Mouse (Mus musculus): Measurements from ENCODE around the gene Glyat.
A peak's percentile ranks its signal among the peaks of the same experiment; 100 is the strongest.
"Not testable (repeated sequence)": the region's sequence is repeated elsewhere in the genome, so short reads cannot be mapped to it uniquely, and the experiment has no call there.

Glyat gene

DNA sequence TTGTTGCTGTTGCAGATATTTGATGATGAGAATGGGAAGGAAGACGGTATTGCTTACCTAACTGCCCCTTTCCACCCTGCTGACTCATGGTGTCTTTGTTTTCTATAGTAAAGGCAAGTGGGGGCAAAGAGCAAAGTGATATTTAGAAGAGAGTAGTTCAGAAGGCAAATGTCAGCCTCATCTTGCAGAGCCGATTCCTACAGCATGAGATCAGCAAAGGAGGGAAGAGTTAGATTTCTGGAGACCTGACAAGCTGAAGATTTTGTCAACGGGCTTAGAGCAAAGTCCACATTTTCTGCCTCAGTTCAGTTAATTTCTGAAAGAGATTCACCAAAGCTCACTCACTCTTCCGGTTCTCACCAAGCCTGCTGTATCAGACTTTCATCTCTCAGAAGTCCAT is at the start of gene Glyat:
Gene Glyat, plus strand, starts transcription at position 133 of the 400 bp plus-strand sequence.
- no peak for DNase-seq (ENCODE audit: low spot score)

DNA sequence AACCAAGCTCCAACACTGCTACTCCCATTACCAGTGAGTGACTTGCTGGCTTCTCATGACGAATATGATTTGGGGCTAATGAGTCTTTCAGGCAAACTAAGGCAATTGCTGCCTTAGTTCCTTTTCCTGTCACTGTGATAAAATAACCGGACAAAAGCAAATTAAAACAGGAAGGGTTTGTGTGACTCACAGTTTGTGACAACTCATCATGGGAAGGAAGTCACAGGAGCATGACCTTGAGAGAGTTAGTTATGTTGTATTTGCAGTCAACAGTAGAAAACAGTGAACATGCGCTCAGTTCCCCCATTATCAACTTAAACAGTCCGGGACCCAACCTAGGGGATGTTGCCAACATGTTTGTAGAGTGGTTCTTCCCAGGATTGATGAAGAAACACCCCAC is 47.8 kb upstream of the Glyat start:
- no peak for DNase-seq (ENCODE audit: low spot score)

DNA sequence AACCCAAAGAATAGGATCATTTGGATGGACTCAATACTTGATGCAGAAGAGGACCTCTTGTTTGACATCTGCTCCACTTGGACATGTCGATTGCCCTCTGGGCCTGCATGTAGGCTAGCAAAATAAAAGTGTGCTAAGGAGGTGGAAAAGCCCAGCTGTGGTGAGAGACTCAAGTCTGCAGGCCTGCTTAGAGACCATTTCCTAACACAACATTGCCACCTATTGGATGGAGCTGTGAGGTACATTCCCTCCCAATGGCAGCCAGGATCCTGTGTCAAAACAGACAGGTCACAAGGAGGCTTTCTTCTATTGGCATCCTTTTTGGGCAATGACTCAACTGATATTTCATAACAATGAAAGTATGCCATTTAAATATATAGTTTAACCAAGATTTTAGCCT is 41.2 kb upstream of the Glyat start:
- DNase-seq (ENCODE audit: low spot score) = peak; percentile 10

DNA sequence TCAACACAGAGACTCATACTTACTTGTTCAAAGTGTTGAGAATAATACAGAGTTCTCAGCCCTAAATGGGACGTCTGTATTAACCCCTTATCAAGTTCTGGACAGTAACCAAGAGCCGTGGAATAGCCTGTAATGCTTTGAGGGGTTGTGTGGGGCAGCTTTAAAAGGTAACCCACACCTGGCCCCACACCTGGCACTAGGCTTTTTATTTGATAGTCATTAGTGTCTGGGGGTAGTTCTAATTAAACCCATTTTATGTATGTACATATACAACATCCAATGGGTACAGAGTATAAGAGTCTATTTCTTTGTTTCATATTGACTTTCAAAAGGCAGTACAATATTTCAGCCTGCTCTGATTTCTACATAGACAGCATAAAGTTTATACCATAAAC is 38.0 kb upstream of the Glyat start:
- DNase-seq (ENCODE audit: low spot score) = no peak

DNA sequence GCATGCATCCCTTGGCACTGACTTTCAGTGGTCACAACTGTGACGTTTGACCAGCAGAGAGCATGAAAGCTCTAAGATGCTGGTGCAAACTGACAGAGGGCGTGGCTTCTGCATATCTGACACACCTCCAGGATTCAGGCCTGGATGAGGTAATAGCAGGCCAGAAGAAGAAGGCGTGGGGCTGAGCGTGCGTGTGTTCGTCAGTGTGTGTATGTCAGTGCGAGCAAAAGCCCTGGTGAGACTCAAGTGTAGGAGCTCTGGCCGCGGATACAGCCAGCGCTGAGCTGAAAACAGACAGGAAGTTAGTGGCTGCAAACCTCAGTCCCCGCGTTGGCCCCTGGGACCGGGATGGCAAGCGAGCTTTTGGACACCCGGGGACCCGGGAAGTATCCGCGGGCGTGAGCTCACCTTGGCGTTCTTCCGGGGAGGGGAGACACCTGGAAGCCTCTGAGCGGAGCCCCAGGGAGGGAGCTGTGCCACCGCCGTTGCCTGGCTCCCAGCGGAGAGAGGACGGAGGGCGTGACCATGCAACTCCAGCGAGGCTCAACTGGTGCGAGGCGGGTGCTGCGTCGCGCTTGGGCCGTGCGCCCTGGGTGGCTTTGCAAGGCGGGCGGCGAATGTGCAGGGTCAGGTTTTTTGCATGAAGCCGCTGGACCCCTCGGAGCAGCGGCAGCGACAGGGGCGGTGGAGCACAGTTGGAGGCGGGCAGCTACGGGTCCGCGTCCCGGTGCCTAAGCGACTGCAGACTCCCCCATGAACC is 37.4 kb upstream of the Glyat start:
- DNase-seq (ENCODE audit: low spot score) = peak; percentile 29

DNA sequence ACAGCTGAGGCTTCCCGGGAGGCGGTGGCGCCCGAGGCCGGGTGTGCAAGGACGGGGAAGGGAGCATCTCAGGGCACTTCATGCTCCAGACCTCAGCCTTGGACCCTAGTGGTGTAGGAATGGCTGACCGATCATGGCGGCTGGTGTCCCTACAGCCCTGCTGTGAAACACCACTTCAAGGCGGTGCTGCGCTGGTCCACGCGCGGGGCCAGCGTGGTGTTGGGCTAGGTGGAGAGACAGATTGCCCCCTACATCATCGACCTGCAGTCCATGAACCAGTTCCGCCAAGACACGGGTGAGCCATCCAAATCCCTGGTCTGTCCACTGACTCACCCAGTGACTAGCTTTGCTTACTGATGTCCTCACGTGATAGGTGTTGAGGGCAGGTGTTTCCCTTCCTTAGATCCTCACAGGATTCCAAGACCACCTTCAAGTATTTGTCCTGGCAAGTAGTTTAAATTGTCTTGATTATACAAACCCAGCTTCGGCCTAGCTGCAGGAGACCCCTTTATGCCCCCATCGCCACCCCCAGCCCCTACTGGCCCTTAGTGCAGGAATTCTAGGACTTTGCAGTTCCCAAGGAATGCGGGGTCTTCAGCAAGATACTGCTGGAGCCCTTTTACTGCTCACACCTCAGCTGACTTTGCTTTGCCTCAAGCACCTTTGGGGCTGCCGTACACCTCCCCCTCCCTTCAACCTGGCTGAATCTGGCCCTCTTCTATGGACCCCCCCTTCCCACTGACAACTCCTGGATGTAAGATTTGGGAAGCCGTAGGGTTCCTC is 36.6 kb upstream of the Glyat start:
- DNase-seq (ENCODE audit: low spot score) = no peak

DNA sequence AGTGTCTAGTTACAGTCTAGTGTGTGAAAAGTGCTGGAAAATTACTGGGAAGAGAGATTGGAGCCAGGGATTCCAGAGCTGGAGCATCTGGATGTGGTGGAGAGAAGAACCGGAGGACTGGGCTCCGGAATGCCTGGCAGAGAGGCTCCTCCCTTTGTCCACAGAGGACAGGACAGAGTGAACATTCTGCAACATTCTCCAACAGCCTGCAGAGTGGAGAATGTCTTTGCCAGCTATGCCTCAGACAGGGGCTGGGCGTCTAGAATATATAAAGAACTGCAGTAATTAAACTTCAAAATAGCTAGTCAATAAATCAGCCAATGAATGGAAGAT is 36.1 kb upstream of the Glyat start:
- DNase-seq (ENCODE audit: low spot score) = no peak

- no peak for DNase-seq (ENCODE audit: low spot score)
Measured at GRCm38 (mm10) chr19:12598674-12599073, 34.4 kb upstream of the Glyat start.

- no peak for DNase-seq (ENCODE audit: low spot score)
Measured at GRCm38 (mm10) chr19:12599674-12600073, 33.4 kb upstream of the Glyat start, which contains the start of gene Gm4952. Gene Gm4952, plus strand, starts transcription at chr19:12599974.

- DNase-seq (ENCODE audit: low spot score) = no peak
Measured at GRCm38 (mm10) chr19:12600684-12601480, 32.2 kb upstream of the Glyat start.

GRCm38 (mm10) chr19:12608336-12608735 is 24.8 kb upstream of the Glyat start:
- DNase-seq (ENCODE audit: low spot score) = no peak

- no peak for DNase-seq (ENCODE audit: low spot score)
Measured at GRCm38 (mm10) chr19:12613646-12614045, 19.5 kb upstream of the Glyat start.

DNA sequence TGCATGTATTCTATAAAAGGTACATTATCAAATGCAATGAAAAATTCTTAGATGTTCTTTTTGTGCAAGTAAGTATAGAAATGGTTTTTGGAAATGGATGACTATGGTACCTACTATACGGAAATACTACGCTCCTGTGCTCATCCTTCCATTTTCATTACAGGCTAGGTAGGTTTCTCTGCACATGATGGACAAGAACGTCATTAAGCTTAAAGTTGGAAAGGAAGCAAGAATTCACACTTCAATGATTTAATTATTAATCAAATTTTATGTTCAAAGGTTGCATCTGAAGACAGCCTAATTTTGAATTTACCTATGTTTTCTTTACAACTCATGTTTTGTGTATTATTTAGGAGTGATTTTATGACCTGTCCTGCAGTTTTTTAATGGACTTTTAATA is 1.2 kb downstream of the Glyat start:
- DNase-seq (ENCODE audit: low spot score) = no peak

DNA sequence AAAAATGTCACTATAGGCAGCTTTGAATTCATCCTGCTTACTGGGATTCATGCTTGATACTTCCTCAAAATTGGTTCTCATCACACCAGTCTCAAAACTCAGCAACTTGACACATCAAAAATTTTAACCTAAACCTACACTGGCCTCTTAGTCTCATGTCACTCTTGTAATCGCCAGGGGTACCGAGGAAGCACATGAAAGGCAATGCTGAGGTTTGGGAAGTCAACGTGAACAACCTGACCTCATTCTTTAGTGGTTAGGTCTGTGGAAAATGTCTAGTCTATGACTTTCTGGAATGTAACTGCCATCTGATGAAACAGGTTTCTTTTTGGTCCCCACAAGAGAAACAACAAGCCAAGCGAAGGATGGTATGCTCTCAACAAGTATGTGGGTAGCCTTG is 1.9 kb downstream of the Glyat start:
- no peak for DNase-seq (ENCODE audit: low spot score)

DNA sequence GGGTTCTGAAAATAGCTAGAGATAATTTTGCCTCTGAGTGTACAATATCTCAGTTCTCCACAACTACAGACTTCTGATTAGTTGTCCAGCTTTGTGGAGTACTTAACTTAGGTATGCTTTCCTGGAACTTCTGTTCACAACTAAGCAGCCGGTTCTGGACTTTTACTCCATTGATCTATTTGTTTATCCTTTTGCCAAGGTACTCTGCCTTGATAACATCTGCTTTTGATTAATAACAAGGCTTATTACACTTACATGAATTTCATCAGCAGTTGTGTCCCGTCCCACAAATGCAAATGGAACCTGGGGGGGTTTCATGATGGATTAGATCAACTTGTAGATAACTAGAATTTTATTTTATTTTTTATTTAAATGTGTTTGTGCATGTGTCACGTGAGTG is 3.8 kb downstream of the Glyat start:
- DNase-seq (ENCODE audit: low spot score) = no peak

DNA sequence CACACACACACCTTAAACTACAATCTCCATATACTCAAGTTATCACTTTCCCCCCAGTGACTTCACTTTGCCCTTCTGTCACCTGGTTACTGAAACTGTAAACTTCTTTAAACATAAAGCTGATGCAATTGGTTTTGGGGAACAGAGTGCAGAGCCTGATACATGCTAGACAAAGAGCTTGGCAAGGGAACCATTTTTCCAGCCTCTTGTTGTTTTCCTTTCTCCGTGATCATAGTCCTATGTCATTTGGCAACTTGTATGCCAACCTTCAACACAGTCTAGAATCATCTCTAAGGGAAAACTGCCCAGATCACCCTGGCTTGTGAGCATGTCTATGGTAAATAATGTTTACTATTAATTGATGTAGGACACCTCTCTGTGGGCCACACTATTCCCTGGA is 4.9 kb downstream of the Glyat start:
- no peak for DNase-seq (ENCODE audit: low spot score)

DNA sequence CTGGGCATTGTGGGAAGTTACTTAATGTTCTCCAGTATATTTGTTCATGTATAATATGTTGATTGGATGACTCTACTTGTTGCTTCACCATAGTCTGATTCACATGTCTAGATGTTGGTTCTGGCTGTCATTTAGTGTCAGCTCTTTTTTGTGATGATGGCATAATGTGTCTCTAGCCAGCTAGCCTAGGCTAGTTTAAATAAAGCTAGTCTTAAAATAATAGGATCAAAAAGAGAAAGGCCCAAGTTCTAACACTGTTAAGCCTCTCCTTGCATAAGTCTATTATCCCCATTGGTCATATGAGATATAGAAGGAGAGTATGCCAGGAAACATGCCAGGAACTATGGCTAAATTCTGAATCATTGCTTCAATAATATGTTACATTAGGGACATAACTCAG is 16.4 kb downstream of the Glyat start:
- DNase-seq (ENCODE audit: low spot score) = no peak

DNA sequence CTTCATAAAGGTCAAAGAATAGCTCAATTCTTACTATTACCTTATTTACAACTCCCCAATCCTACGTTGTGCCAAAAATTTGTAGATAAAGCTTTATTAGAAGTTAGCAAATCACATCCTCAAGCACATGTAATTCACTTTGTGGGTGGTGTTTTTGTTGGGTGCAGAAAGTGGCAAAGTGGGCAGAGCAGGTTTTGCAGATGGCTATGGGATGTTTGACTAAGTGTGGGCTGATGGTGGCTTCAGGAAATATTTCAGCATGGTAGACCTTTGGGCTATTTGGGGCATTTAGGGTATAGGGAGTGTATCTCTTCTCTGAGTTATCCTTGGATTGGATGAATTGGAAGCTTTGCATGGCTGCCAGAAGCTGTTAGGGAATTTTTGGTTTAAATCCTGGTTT is 33.0 kb downstream of the Glyat start:
- DNase-seq (ENCODE audit: low spot score) = no peak

GRCm38 (mm10) chr19:12668601-12669000 is 35.5 kb downstream of the Glyat start:
- not testable (repeated sequence) for DNase-seq (ENCODE audit: low spot score)

DNA sequence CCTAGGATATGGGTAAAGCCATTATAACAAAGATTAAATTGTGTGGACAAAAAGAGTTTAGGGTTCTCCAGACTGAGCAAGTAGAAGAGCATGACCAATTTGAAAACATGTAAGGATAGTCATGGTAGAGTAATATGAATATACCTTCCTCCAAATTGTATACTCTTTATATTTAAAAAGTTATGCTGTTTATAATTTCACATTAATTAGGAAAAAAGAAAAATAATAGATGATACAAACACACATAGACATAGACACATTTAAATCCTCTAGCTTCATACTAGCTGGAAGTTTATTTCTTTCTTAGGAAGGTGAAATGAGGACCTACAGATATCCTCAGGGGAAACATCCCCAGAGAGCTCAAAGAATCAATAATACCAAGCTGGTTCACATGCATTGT is 37.0 kb downstream of the Glyat start, which contains the start of gene Olfr1442:
Gene Olfr1442, plus strand, starts transcription at position 301 of the 400 bp plus-strand sequence.
- no peak for DNase-seq (ENCODE audit: low spot score)

- no peak for DNase-seq (ENCODE audit: low spot score)
Measured at GRCm38 (mm10) chr19:12671051-12671450, 37.9 kb downstream of the Glyat start.

DNA sequence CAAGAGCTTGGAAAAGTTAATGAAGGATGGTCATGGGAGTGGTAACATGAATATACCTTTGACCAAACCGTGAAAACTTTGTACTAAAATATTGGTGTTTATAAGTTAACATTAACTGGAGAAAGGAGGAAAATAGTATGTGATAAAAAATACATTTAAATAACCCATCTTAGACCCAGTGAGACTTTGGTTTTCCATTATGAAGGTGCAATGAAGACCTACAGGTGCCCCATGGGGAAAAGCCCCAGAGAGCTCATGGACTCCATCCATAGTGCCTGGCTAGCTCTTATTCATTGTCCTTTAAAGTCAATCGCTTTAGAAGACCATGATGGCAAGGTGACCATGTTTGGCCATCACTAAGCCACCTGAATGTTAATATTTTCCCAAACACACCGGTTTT is 44.7 kb downstream of the Glyat start, which contains the start of gene Olfr1443:
Gene Olfr1443, plus strand, starts transcription at position 301 of the 400 bp plus-strand sequence.
- DNase-seq (ENCODE audit: low spot score) = no peak

DNA sequence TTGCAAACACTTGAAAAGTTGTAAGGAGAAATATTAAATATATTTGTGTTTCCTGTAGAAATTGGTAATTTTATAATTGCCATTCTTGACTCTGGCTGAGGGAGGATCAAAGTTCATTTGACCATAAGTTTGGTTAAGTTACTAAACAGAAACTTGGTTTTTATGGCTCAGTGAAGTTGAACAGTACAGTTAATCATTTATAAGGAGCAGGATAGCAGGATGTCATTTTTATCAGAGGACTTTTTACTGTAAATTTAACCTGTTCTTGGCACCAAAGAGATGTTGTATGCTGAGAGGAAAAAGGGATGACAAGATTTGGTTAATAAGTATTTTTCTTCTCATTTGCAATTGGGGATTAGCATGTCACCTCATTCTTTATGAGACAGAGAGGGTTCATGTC is 51.5 kb downstream of the Glyat start:
- no peak for DNase-seq (ENCODE audit: low spot score)

All from testis, postnatal 14 days (tissue).